In genomic region chr4:33331147-33331546, GRCm38 (mm10) we compare ENCODE assay signal across 29 mouse cellular contexts. TPM values are rescaled to one million over a fixed set of nuclear protein-coding genes. Genes with fewer than 3 reads are reported as not detected.
DNase-seq lines count a peak whose midpoint lies in the region; ATAC-seq and TF ChIP-seq lines count a peak whose summit lies in the region.
"Had no signal": no experiment of that assay in that cellular context is flagged by ENCODE, and none has a peak within 500 bp of the region (broad histone marks: within the 10 kb centered on the region; RNA-seq: fewer than 3 reads in every experiment).

No protein-coding gene starts in this region.

- no peaks in the 10 kb centered on the region for H3K27me3 ChIP-seq in megakaryocyte, embryonic 14.5 days (replicated peaks)
- no peaks in the 10 kb centered on the region for H3K27me3 ChIP-seq in forebrain, postnatal 0 days (ENCODE audit: insufficient read depth, low read length)
- H3K27me3 ChIP-seq: embryonic facial prominence, embryonic 13.5 days; forebrain, embryonic 13.5 days; heart, embryonic 12.5 days; heart, embryonic 15.5 days; hindbrain, embryonic 12.5 days; hindbrain, embryonic 15.5 days; Patski had no signal

- no peak overlapping the region for H3K27ac ChIP-seq in ES-E14 (ENCODE audit: insufficient read depth, low read depth, low read length, poor library complexity, severe bottlenecking)
- no peak overlapping the region for H3K27ac ChIP-seq in forebrain, postnatal 0 days (ENCODE audit: low read depth, low read length)
- H3K27ac ChIP-seq: embryonic facial prominence, embryonic 10.5 days; embryonic facial prominence, embryonic 13.5 days; forebrain, embryonic 10.5 days; forebrain, embryonic 13.5 days; heart, embryonic 15.5 days; hindbrain, embryonic 12.5 days; hindbrain, embryonic 15.5 days had no signal

- 97% methylated on average over 4 of the region's 4 CpGs for WGBS in forebrain, postnatal 0 days

- H3K9ac ChIP-seq in ES-E14 (ENCODE audit: insufficient read depth, low read depth, low read length, poor library complexity, severe bottlenecking) = no peak overlapping the region
- no peak overlapping the region for H3K9ac ChIP-seq in forebrain, postnatal 0 days
- H3K9ac ChIP-seq: embryonic facial prominence, embryonic 13.5 days; forebrain, embryonic 13.5 days; heart, embryonic 12.5 days; heart, embryonic 15.5 days; hindbrain, embryonic 12.5 days; hindbrain, embryonic 15.5 days had no signal

- ATAC-seq in megakaryocyte, adult 5-6 weeks (ENCODE audit: poor library complexity, severe bottlenecking) = no peak
- ATAC-seq in common myeloid progenitor, adult 5-6 weeks (replicated peaks; ENCODE audit: low read depth, poor library complexity, severe bottlenecking) = peak; percentile 58; the same call in 1 of the 2 replicates
- no peak for ATAC-seq in forebrain, postnatal 0 days
- ATAC-seq: forebrain, embryonic 13.5 days; intestine, postnatal 0 days; Patski had no signal

- H3K4me1 ChIP-seq in megakaryocyte, embryonic 14.5 days = peaks cover 38% of the 10 kb centered on the region
- peaks cover 0 to 7% of the 10 kb centered on the region in 2 experiments; a peak in 2 of 4 replicates for H3K4me1 ChIP-seq in ES-E14 (ENCODE audit: control insufficient read depth in 2 of 2, insufficient read depth in 2 of 2, low read length in 2 of 2, poor library complexity in 1 of 2)
- no peaks in the 10 kb centered on the region for H3K4me1 ChIP-seq in forebrain, postnatal 0 days (ENCODE audit: insufficient read depth)
- H3K4me1 ChIP-seq: embryonic facial prominence, embryonic 10.5 days; embryonic facial prominence, embryonic 13.5 days; forebrain, embryonic 10.5 days; forebrain, embryonic 13.5 days; heart, embryonic 12.5 days; heart, embryonic 15.5 days; hindbrain, embryonic 12.5 days; hindbrain, embryonic 15.5 days had no signal

- in situ Hi-C loops in ES-E14 (cut with MboI; ENCODE audit: low sequenced_read_pairs in 2 of 2, unreplicated experiment in 2 of 2) = no loop called here

- H3K9me3 ChIP-seq in megakaryocyte, embryonic 14.5 days = no peaks in the 10 kb centered on the region
- no peaks in the 10 kb centered on the region for H3K9me3 ChIP-seq in ES-E14 (ENCODE audit: control insufficient read depth, insufficient read depth, low read depth, low read length)
- H3K9me3 ChIP-seq in forebrain, postnatal 0 days (ENCODE audit: low read length) = no peaks in the 10 kb centered on the region
- H3K9me3 ChIP-seq: embryonic facial prominence, embryonic 10.5 days; embryonic facial prominence, embryonic 13.5 days; forebrain, embryonic 10.5 days; forebrain, embryonic 13.5 days; heart, embryonic 12.5 days; heart, embryonic 15.5 days; hindbrain, embryonic 12.5 days; hindbrain, embryonic 15.5 days had no signal

- H3K4me3 ChIP-seq in megakaryocyte, embryonic 14.5 days (replicated peaks) = peak overlapping the region; percentile 18
- H3K4me3 ChIP-seq in ES-E14 (ENCODE audit: insufficient read depth in 1 of 2, low read depth in 1 of 2, low read length in 2 of 2, poor library complexity in 1 of 2, severe bottlenecking in 1 of 2) = no peak overlapping the region
- no peak overlapping the region for H3K4me3 ChIP-seq in forebrain, postnatal 0 days (ENCODE audit: low read depth, low read length)
- H3K4me3 ChIP-seq: embryonic facial prominence, embryonic 10.5 days; embryonic facial prominence, embryonic 13.5 days; erythroblast, embryonic 14.5 days; forebrain, embryonic 10.5 days; forebrain, embryonic 13.5 days; heart, embryonic 12.5 days; heart, embryonic 15.5 days; hindbrain, embryonic 12.5 days; hindbrain, embryonic 15.5 days had no signal

- DNase-seq in ES-E14 (ENCODE audit: low read depth, low spot score) = no peak
- no peak for DNase-seq in thymus, postnatal 4 days
- no peak for DNase-seq in T-cell, adult 2 months (ENCODE audit: low spot score)
- no peak for DNase-seq in forebrain, postnatal 0 days
- DNase-seq: adrenal gland, adult 2 months; adrenal gland, postnatal 14 days; cerebellum, adult 11 months; cerebellum, adult 2 months; cerebellum, adult 9-11 months; cerebellum, postnatal 25 days; embryo, embryonic 11 days; gastrocnemius, postnatal 25 days; heart, adult 18-20 months; heart, postnatal 14 days; heart, postnatal 4 days had no signal

- H3K36me3 ChIP-seq in megakaryocyte, embryonic 14.5 days (replicated peaks; ENCODE audit: low read length) = peaks cover 94% of the 10 kb centered on the region
- H3K36me3 ChIP-seq in ES-E14 (ENCODE audit: control insufficient read depth, insufficient read depth, low read length, poor library complexity, severe bottlenecking) = peaks cover 8% of the 10 kb centered on the region
- peaks cover 30% of the 10 kb centered on the region for H3K36me3 ChIP-seq in forebrain, postnatal 0 days (ENCODE audit: insufficient read depth)

- no peak overlapping the region for H3K4me2 ChIP-seq in forebrain, postnatal 0 days (ENCODE audit: low read depth)
- H3K4me2 ChIP-seq: embryonic facial prominence, embryonic 13.5 days; forebrain, embryonic 13.5 days; heart, embryonic 12.5 days; heart, embryonic 15.5 days; hindbrain, embryonic 12.5 days; hindbrain, embryonic 15.5 days had no signal

- no peak for TF ChIP-seq CTCF in forebrain, postnatal 0 days (IDR thresholded peaks at IDR 0.05; ENCODE audit: low read depth)

TF ChIP-seq in ES-E14, 5 proteins besides CTCF, POLR2A, EP300 and RAD21:
- TF ChIP-seq HCFC1 (IDR thresholded peaks at IDR 0.05; ENCODE audit: borderline replicate concordance, insufficient read depth, low read length) (no peak), MAFK (IDR thresholded peaks at IDR 0.05; ENCODE audit: insufficient read depth, low read depth, low read length) (peak; percentile 65)

RNA-seq across cellular contexts. Expression of gene Rngtt, which starts 21.0 kb away (rescaled TPM):
- polyA plus RNA-seq in megakaryocyte, embryonic 14.5 days (2012; ENCODE audit: insufficient read depth, low replicate concordance) = 0.80 and 6.3 TPM in 2 replicates
- total RNA-seq in megakaryocyte, adult 5-6 weeks (2015) = 20.2 and 26.4 TPM in 2 replicates
- total RNA-seq in megakaryocyte, adult 5-6 weeks (2017) = 29.9 and 37.1 TPM in 2 replicates
- total RNA-seq in ES-E14 (2012; rRNA removed) = 23.5 and 25.4 TPM in 2 replicates
- total RNA-seq in common myeloid progenitor, adult 5-6 weeks (2017) = 29.5 and 46.5 TPM in 2 replicates
- 22.5 and 32.7 TPM in 2 replicates for total RNA-seq in forebrain, postnatal 0 days (2014; rRNA removed)
- 11.5 and 16.1 TPM in 2 replicates for polyA plus RNA-seq in forebrain, postnatal 0 days (2015; fragmentation: Nextera tagmentation; extraction: Ambion mirVana)

RNA-seq across cellular contexts. Expression of gene Pnrc1, which starts 41.2 kb away (rescaled TPM):
- polyA plus RNA-seq in megakaryocyte, embryonic 14.5 days (2012; ENCODE audit: insufficient read depth, low replicate concordance) = 156 and 347 TPM in 2 replicates
- total RNA-seq in megakaryocyte, adult 5-6 weeks (2015) = 152 and 164 TPM in 2 replicates
- total RNA-seq in megakaryocyte, adult 5-6 weeks (2017) = 116 and 130 TPM in 2 replicates
- total RNA-seq in ES-E14 (2012; rRNA removed) = 25.8 and 26.7 TPM in 2 replicates
- total RNA-seq in common myeloid progenitor, adult 5-6 weeks (2017) = 220 and 223 TPM in 2 replicates
- total RNA-seq in forebrain, postnatal 0 days (2014; rRNA removed) = 79.9 and 112 TPM in 2 replicates
- polyA plus RNA-seq in forebrain, postnatal 0 days (2015; fragmentation: Nextera tagmentation; extraction: Ambion mirVana) = 55.1 and 57.1 TPM in 2 replicates
